Mouse (Mus musculus) adrenal gland, postnatal 4 days (tissue): ENCODE measurements around the gene Ssu72. TPM values are rescaled to one million over a fixed set of nuclear protein-coding genes. Genes with fewer than 3 reads are reported as not detected.

Experiments used
- DNase-seq, 2 experiments: peaks; one replicate each; pipeline ENCODE4 v3.0.0; 2021 to 2022; ENCODE audit warnings: low spot score in 2 of 2, mixed read lengths in 2 of 2
- total RNA-seq, 2 experiments: library from RNA; stranded (reverse); gene quantifications; 2 replicates each; pipeline ENCODE4 v1.2.3; 2021

Gene Ssu72
- total RNA-seq, 2 experiments from 2014 or later, result 88.9 to 96.2 TPM

GRCm38 (mm10) chr4:155777816-155778215 is 73.2 kb downstream of the Ssu72 start:
- DNase-seq, result no peak

- no peak for DNase-seq
Measured at GRCm38 (mm10) chr4:155779498-155779897, 74.9 kb downstream of the Ssu72 start.

- no peak for DNase-seq
Measured at GRCm38 (mm10) chr4:155780895-155781294, 76.3 kb downstream of the Ssu72 start.

Other genes with a start within 250 kb of the Ssu72 start
- gene Tmem52, start 235.7 kb upstream of the Ssu72 start, total RNA-seq, result 10 to 100 TPM in 1 of 2 experiments, 1 to 10 TPM in 1; 7.4 to 14.4 TPM
- 100 to 1,000 TPM; 441 to 466 TPM for gene Gnb1, start 213.4 kb upstream of the Ssu72 start, total RNA-seq
- 100 to 1,000 TPM; 147 to 160 TPM for gene Nadk, start 142.4 kb upstream of the Ssu72 start, total RNA-seq
- 10 to 100 TPM; 30.5 to 32.9 TPM for gene Slc35e2, start 103.4 kb upstream of the Ssu72 start, total RNA-seq
- 10 to 100 TPM; 53.8 to 55.0 TPM for gene Cdk11b, start 79.9 kb upstream of the Ssu72 start, total RNA-seq
- gene Gm10563, start 59.4 kb upstream of the Ssu72 start, total RNA-seq, result not detected
- gene Mmp23, start 51.4 kb upstream of the Ssu72 start, total RNA-seq, result 10 to 100 TPM; 18.8 to 25.4 TPM
- 10 to 100 TPM; 41.5 to 44.2 TPM for gene Mib2, start 35.6 kb upstream of the Ssu72 start, total RNA-seq
- 10 to 100 TPM; 54.6 to 60.4 TPM for gene Fndc10, start 10.5 kb upstream of the Ssu72 start, total RNA-seq
- gene Tmem240, start 30.0 kb downstream of the Ssu72 start, total RNA-seq, result 1 to 10 TPM; 1.5 to 2.2 TPM
- 100 to 1,000 TPM in 1 of 2 experiments, 10 to 100 TPM in 1; 99.1 to 102 TPM for gene Atad3a, start 56.3 kb downstream of the Ssu72 start, total RNA-seq
- 1 to 10 TPM; 5.7 to 7.4 TPM for gene Vwa1, start 69.9 kb downstream of the Ssu72 start, total RNA-seq
- gene Tmem88b, start 81.1 kb downstream of the Ssu72 start, total RNA-seq, result under 1 TPM; 0.79 to 0.84 TPM
- gene Ankrd65, start 85.6 kb downstream of the Ssu72 start, total RNA-seq, result not detected
- 100 to 1,000 TPM; 110 to 122 TPM for gene Mrpl20, start 98.1 kb downstream of the Ssu72 start, total RNA-seq
- 100 to 1,000 TPM; 153 to 155 TPM for gene Ccnl2, start 107.7 kb downstream of the Ssu72 start, total RNA-seq
- gene Aurkaip1, start 126.5 kb downstream of the Ssu72 start, total RNA-seq, result 100 to 1,000 TPM; 123 to 129 TPM
- 10 to 100 TPM; 86.3 to 93.5 TPM for gene Mxra8, start 134.9 kb downstream of the Ssu72 start, total RNA-seq
- gene Dvl1, start 142.6 kb downstream of the Ssu72 start, total RNA-seq, result 10 to 100 TPM; 53.5 to 53.8 TPM
- under 1 TPM; 0.85 to 0.92 TPM for gene Tas1r3, start 158.6 kb downstream of the Ssu72 start, total RNA-seq
- 10 to 100 TPM; 20.2 to 21.0 TPM for gene Cptp, start 164.6 kb downstream of the Ssu72 start, total RNA-seq
- gene Ints11, start 164.7 kb downstream of the Ssu72 start, total RNA-seq, result 10 to 100 TPM; 31.0 to 31.3 TPM
- 10 to 100 TPM; 42.9 to 49.0 TPM for gene Pusl1, start 187.0 kb downstream of the Ssu72 start, total RNA-seq
- gene Acap3, start 187.0 kb downstream of the Ssu72 start, total RNA-seq, result 10 to 100 TPM; 35.5 to 36.7 TPM
- gene Ube2j2, start 239.0 kb downstream of the Ssu72 start, total RNA-seq, result 10 to 100 TPM; 91.9 to 94.1 TPM